Mouse (Mus musculus) CD4-positive, CD25-positive, alpha-beta regulatory T cell, adult 2 months (primary cell): ENCODE data around the gene 4921509C19Rik.
A peak's percentile ranks its signal among the peaks of the same experiment; 100 is the strongest.
"Not testable (repeated sequence)": the region's sequence is repeated elsewhere in the genome, so short reads cannot be mapped to it uniquely, and the experiment has no call there.

ENCODE experiments used
- DNase-seq: peaks from one replicate; pipeline ENCODE4 v3.0.0-alpha.2; 2012; ENCODE audit warnings: low read depth, low spot score

The 4921509C19Rik gene

GRCm38 (mm10) chr2:151476053-151476452, at the start of gene 4921509C19Rik:
Gene 4921509C19Rik, minus strand, starts transcription at chr2:151476153.
- DNase-seq: not testable (repeated sequence)

GRCm38 (mm10) chr2:151525520-151525919, 49.6 kb upstream of the 4921509C19Rik start:
- no peak for DNase-seq

- DNase-seq: no peak
Observed at GRCm38 (mm10) chr2:151524324-151525041, 48.5 kb upstream of the 4921509C19Rik start.

DNA sequence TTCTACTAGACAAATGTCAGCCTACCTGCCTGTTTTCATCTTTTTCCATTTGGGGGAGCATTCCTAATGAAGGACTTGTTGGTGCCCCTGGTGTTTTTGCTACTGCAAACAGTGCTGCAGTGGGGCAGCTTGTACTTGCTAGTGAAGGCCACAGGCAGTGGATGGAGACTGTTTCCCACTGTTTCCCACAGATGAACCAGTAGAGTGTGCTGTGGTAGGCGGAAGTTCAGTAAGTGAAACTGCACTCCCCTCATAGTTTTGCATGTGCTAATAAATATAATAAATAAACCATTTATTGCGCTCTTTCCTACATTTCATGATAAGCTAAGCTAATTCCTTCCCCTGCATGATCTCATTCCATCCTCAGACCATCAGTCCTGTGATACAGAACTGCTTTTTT, 43.0 kb upstream of the 4921509C19Rik start:
- DNase-seq: no peak

DNA sequence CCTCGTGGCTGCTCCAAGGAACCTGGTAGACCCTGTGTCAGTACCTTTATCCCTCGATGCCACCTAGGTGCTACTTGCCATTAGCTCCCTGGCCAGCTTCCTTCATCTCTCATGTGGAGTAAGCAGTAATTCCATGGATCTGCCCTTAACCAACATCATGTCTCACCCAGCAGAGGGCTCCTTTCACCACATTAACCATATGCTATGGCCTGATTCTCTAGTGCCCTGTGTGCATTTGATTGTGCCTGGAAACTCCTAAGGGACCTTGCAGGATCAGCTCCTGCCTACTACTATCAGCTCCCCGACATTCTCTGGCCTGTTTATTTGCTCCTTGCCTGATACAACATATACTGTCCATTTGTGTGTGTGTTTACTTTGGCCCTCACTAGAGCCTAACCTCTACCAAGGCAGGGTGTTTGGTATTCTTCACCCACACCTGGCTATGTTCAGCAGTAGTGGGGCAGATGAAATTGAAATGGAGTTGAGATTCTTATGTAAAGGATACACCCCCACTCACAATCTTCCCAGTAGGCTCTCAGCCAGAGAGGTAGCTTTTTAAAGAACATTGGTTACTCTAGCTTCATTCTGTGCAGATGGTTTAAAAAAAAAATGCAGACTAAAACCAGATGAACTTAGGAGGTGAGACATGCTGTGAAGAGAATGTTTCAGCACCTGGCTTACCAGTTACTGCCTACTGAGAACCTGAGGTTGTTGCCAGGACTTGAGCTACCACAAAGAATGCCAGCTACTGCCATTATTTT, 37.8 kb upstream of the 4921509C19Rik start:
- DNase-seq: peak; percentile 21

DNA sequence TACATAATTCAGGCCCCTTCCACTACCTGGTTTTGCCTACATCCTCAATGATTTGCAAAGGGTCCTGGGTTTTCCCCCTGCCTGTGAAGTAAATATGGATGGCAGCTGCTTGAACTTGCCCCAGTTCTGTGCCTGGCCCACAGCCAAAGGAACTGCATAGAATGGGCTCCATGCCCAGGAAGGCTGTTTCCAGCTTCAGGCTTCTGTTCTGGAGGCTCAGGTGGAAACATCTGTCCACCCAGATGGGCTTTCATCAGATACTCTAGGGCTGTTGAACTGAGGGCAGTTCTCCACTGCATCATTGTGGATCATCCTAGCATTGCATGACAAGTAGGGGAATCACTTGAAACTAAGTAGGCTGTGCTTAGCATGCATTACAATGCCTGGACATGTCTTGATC, 36.2 kb upstream of the 4921509C19Rik start:
- no peak for DNase-seq

DNA sequence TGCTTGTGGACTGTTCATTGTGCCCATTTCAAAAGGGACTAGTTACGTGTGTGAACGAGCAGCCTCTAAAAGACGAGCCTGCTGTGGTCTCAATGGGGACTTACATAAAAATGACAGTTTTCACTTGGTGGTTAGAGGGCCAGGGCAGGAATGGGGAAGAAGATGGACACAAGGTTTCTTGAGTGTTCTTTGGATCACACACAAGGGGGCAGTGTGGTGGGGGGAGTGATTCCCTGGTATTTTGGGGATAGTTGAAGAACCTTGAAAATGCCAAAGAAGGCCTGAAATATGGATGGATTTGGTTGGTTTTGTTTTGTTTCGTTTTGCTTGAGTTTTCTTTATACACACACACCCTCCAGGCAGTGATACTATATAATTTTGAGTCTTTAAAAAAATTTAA, 28.3 kb upstream of the 4921509C19Rik start:
- no peak for DNase-seq

DNA sequence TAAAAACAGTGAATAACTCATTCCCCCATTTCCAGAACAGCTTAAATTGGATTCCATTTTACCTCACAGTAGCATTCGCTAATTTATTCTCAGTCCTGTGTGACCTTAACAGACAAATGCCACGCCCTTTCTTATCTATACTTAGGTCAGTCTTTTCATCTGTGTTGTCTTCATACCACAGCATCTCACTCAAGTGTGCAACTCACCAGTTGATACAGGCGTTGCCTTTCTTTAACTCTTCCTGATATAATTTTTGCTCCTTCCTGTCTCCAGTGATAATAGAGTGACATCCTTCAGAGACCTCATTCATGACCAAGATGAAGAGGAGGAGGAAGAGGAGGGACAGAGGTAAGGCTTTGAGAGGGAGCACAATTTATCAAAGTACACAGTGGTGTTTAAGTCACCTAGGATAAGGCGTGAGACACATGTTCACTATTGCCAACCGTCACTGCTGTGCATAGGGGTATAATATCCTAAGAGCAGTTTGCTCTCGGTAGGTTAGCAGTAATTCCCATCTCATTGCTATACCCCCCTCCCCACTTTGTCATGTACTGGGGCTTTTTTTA, 24.6 kb upstream of the 4921509C19Rik start:
- no peak for DNase-seq

DNA sequence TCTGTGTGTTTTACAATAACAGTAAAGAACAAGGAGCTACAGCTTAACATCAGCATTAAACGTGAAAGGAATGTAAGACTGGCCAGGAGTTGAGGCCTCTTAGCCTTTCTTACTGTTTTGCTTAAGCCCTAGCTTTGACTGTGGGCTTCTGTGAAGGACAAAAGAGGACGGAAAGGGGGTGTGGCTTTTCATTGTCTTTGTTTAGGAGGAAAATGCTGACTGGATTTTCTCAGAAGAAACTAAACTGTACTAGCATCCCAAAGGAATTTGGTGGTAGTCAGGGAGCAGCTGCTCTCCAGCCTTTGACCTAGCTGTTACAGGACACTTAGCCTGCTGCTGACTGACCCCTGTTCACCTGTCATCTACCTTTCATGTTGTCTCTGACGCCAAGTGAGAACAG, 22.4 kb upstream of the 4921509C19Rik start:
- DNase-seq: no peak

- peak; percentile 96 for DNase-seq
Observed at GRCm38 (mm10) chr2:151494035-151494803, 18.3 kb upstream of the 4921509C19Rik start, which contains the start of gene Nsfl1c. Gene Nsfl1c, plus strand, starts transcription at chr2:151494182.

GRCm38 (mm10) chr2:151486496-151486895, 10.5 kb upstream of the 4921509C19Rik start:
- no peak for DNase-seq

- DNase-seq: not testable (repeated sequence)
Observed at GRCm38 (mm10) chr2:151434971-151435370, 41.0 kb downstream of the 4921509C19Rik start.

DNA sequence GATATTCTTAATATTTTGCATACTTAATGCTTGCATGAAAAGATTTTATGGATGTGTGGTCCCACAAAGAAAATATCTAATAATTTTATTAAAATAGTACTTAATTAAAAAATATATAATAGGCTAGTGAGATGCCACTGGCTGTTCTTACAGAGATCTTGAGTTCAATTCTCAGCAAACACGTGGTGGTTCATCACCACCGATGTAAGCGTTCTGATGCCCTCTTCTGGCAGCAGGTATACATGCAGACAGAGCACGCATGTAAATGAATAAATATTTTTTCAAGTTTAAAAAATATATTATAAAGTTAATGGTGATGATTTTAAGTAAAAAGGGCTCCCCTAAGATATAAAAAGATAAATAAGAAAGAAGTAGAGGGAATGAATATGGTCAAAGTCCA, 41.8 kb downstream of the 4921509C19Rik start:
- peak; percentile 27 for DNase-seq
